10 mouse cellular contexts compared by ENCODE assay signal in the genomic region with DNA sequence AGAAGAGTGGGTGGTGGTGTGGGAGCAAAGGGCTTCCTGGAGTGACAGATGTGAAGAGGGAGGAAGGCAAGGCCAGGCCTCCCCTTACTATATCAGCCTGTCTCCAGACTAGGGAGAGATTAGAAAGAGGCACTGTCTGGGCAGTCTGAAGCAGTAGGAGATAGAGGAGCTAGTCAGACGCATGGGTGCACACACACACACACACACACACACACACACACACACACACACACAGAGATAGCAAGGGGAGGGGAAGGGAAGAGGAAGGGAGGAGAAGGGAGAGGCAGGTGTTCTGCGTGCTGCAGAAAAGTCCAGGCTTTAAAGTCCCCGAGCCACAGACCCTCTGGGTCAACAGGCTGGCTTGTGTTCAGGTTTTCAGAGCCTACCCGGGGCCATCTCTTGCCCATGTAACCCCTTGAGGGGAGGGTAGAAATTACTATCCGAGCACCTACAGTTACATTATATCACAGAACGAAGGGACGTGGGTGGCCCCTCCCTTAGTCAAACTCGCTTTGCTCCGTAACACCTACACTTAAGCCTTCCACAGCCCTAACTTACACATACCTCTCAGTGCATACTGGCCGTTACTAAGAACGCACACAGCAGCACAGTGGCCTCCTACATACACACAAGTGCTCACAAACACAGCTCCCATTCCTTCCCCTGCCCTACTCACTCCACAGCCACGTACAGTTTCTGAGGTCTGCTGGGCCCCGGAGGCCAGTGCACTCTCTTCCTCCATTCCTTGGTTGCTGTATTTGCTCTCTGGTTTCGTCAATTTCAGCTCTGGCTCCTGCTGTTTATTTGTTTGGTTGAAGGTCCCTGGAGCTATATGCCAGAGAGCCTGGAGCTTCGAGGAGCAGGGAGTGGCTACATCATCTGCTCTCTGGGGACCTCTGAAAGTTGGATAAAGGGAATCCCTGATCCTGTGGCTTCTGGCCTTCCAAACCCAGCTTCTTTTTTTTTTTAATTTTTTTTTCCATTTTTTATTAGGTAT. TPM values are rescaled to one million over a fixed set of nuclear protein-coding genes. Genes with fewer than 3 reads are reported as not detected.
A peak's percentile ranks its signal among the peaks of the same experiment; 100 is the strongest.
DNase-seq lines count a peak whose midpoint lies in the region; ATAC-seq and TF ChIP-seq lines count a peak whose summit lies in the region.
"Had no signal": no experiment of that assay in that cellular context is flagged by ENCODE, and none has a peak within 500 bp of the region (broad histone marks: within the 10 kb centered on the region; RNA-seq: fewer than 3 reads in every experiment).

No protein-coding gene starts in this region.

- no peak for TF ChIP-seq CTCF in lung, postnatal 0 days (IDR thresholded peaks at IDR 0.05)
- no peak for TF ChIP-seq CTCF in stomach, postnatal 0 days (IDR thresholded peaks at IDR 0.05; ENCODE audit: low read depth)

- peaks cover 52% of the 10 kb centered on the region for H3K4me1 ChIP-seq in embryonic facial prominence, embryonic 13.5 days
- peaks cover 45% of the 10 kb centered on the region for H3K4me1 ChIP-seq in embryonic facial prominence, embryonic 10.5 days
- peaks cover 18% of the 10 kb centered on the region; the same call in 1 of the 2 replicates for H3K4me1 ChIP-seq in lung, postnatal 0 days (ENCODE audit: insufficient read depth, low read depth, low read length)
- peaks cover 40% of the 10 kb centered on the region for H3K4me1 ChIP-seq in intestine, embryonic 16.5 days (ENCODE audit: control insufficient read depth, insufficient read depth, low read length)
- H3K4me1 ChIP-seq in stomach, postnatal 0 days (replicated peaks; ENCODE audit: control insufficient read depth, insufficient read depth): peaks cover 3% of the 10 kb centered on the region; the same call in 1 of the 2 replicates

- H3K4me2 ChIP-seq in embryonic facial prominence, embryonic 13.5 days: no peak overlapping the region
- peak overlapping the region; percentile 30 for H3K4me2 ChIP-seq in lung, postnatal 0 days (replicated peaks; ENCODE audit: low read depth, low read length)
- H3K4me2 ChIP-seq in intestine, embryonic 16.5 days (ENCODE audit: low read depth, low read length): peak overlapping the region; percentile 42
- no peak overlapping the region for H3K4me2 ChIP-seq in stomach, postnatal 0 days (replicated peaks; ENCODE audit: low read depth)

- no peaks in the 10 kb centered on the region for H3K27me3 ChIP-seq in embryonic facial prominence, embryonic 13.5 days
- H3K27me3 ChIP-seq in embryonic facial prominence, embryonic 10.5 days (replicated peaks; ENCODE audit: low read depth, poor library complexity, severe bottlenecking): no peaks in the 10 kb centered on the region
- H3K27me3 ChIP-seq in lung, postnatal 0 days (replicated peaks; ENCODE audit: insufficient read depth, low read length): no peaks in the 10 kb centered on the region
- no peaks in the 10 kb centered on the region for H3K27me3 ChIP-seq in intestine, embryonic 16.5 days (replicated peaks; ENCODE audit: control insufficient read depth, insufficient read depth, low read length)
- H3K27me3 ChIP-seq in stomach, postnatal 0 days (ENCODE audit: control insufficient read depth, insufficient read depth, low read length): no peaks in the 10 kb centered on the region

- H3K27ac ChIP-seq in embryonic facial prominence, embryonic 13.5 days: peak overlapping the region; percentile 39; the same call in 1 of the 2 replicates
- H3K27ac ChIP-seq in embryonic facial prominence, embryonic 10.5 days (replicated peaks): no peak overlapping the region
- H3K27ac ChIP-seq in lung, postnatal 0 days (ENCODE audit: low read length): 0 out of 2 replicates have a peak overlapping the region, but pooled peaks have one; percentile 43
- H3K27ac ChIP-seq in intestine, embryonic 16.5 days (ENCODE audit: low read length): peak overlapping the region; percentile 93
- peak overlapping the region; percentile 30; the same call in 1 of the 2 replicates for H3K27ac ChIP-seq in stomach, postnatal 0 days (replicated peaks)

- ATAC-seq in embryonic facial prominence, embryonic 13.5 days (ENCODE audit: insufficient number of reproducible peaks, insufficient read depth, low FRiP score, low TSS enrichment, low read depth): no peak
- ATAC-seq in lung, postnatal 0 days: peak; percentile 17; the same call in 1 of the 2 replicates
- ATAC-seq in intestine, embryonic 16.5 days: peak; percentile 94
- peak; percentile 56; the same call in 1 of the 2 replicates for ATAC-seq in stomach, postnatal 0 days (ENCODE audit: low FRiP score, low TSS enrichment)

- no peaks in the 10 kb centered on the region for H3K9me3 ChIP-seq in embryonic facial prominence, embryonic 13.5 days
- no peaks in the 10 kb centered on the region for H3K9me3 ChIP-seq in embryonic facial prominence, embryonic 10.5 days
- H3K9me3 ChIP-seq in lung, postnatal 0 days (ENCODE audit: low read length): no peaks in the 10 kb centered on the region
- H3K9me3 ChIP-seq in intestine, embryonic 16.5 days (ENCODE audit: control insufficient read depth, low read length): no peaks in the 10 kb centered on the region
- H3K9me3 ChIP-seq in stomach, postnatal 0 days (ENCODE audit: control insufficient read depth, low read length): no peaks in the 10 kb centered on the region

- H3K4me3 ChIP-seq in embryonic facial prominence, embryonic 13.5 days: no peak overlapping the region
- H3K4me3 ChIP-seq in embryonic facial prominence, embryonic 10.5 days: no peak overlapping the region
- no peak overlapping the region for H3K4me3 ChIP-seq in lung, postnatal 0 days (ENCODE audit: low read depth, low read length)
- 0 out of 2 replicates have a peak overlapping the region, but pooled peaks have one; percentile 13 for H3K4me3 ChIP-seq in intestine, embryonic 16.5 days (ENCODE audit: low read length)
- no peak overlapping the region for H3K4me3 ChIP-seq in stomach, postnatal 0 days (ENCODE audit: low read depth, low read length)
- H3K4me3 ChIP-seq: myocyte had no signal

- WGBS in embryonic facial prominence, embryonic 13.5 days: 53% methylated on average over 15 of the region's 15 CpGs
- 64% methylated on average over 15 of the region's 15 CpGs for WGBS in embryonic facial prominence, embryonic 10.5 days
- 41% methylated on average over 15 of the region's 15 CpGs for WGBS in lung, postnatal 0 days
- WGBS in intestine, embryonic 16.5 days: 44% methylated on average over 15 of the region's 15 CpGs
- WGBS in stomach, postnatal 0 days: 42% methylated on average over 15 of the region's 15 CpGs

- no peak overlapping the region for H3K9ac ChIP-seq in embryonic facial prominence, embryonic 13.5 days
- H3K9ac ChIP-seq in lung, postnatal 0 days (replicated peaks; ENCODE audit: low read depth): no peak overlapping the region; the same call in 1 of the 2 replicates
- H3K9ac ChIP-seq in intestine, embryonic 16.5 days (ENCODE audit: low read depth, low read length): peak overlapping the region; percentile 58
- no peak overlapping the region for H3K9ac ChIP-seq in stomach, postnatal 0 days (ENCODE audit: low read length)

- H3K36me3 ChIP-seq in embryonic facial prominence, embryonic 13.5 days: no peaks in the 10 kb centered on the region
- H3K36me3 ChIP-seq in embryonic facial prominence, embryonic 10.5 days (replicated peaks): peaks cover 8% of the 10 kb centered on the region
- no peaks in the 10 kb centered on the region for H3K36me3 ChIP-seq in lung, postnatal 0 days (ENCODE audit: insufficient read depth, low read length)
- H3K36me3 ChIP-seq in intestine, embryonic 16.5 days (ENCODE audit: control insufficient read depth, insufficient read depth, low read length): no peaks in the 10 kb centered on the region
- H3K36me3 ChIP-seq in stomach, postnatal 0 days (ENCODE audit: control insufficient read depth, insufficient read depth, low read length): no peaks in the 10 kb centered on the region

- no peak for DNase-seq in embryonic facial prominence, embryonic 10.5 days (ENCODE audit: low spot score)
- DNase-seq in lung, postnatal 0 days (ENCODE audit: low spot score): no peak
- DNase-seq in lung, postnatal 14 days: no peak
- peak; percentile 62 for DNase-seq in stomach, postnatal 0 days (ENCODE audit: low spot score)
- no peak for DNase-seq in embryo, embryonic 10 days (ENCODE audit: low spot score)
- DNase-seq in left cerebral cortex, adult 8-10 months (ENCODE audit: low spot score in 2 of 2): no peak
- DNase-seq: layer of hippocampus, postnatal 36 days had no signal

- TF ChIP-seq EP300 in lung, postnatal 0 days (IDR thresholded peaks at IDR 0.05): no peak
- no peak for TF ChIP-seq EP300 in stomach, postnatal 0 days (optimal IDR thresholded peaks at IDR 0.05)

RNA-seq across cellular contexts. Expression of a gene that starts 12.9 kb away (rescaled TPM):
- polyA plus RNA-seq in embryonic facial prominence, embryonic 13.5 days (2015; fragmentation: Nextera tagmentation; extraction: Ambion mirVana): 42.0 and 48.2 TPM in 2 replicates
- 18.2 and 18.7 TPM in 2 replicates for polyA plus RNA-seq in embryonic facial prominence, embryonic 10.5 days (2016; fragmentation: Nextera tagmentation; extraction: Ambion mirVana)
- polyA plus RNA-seq in lung, postnatal 0 days (2015; fragmentation: Nextera tagmentation; extraction: Ambion mirVana): 50.0 and 55.7 TPM in 2 replicates
- polyA plus RNA-seq in intestine, embryonic 16.5 days (2015; fragmentation: Nextera tagmentation; extraction: Ambion mirVana): 250 and 291 TPM in 2 replicates
- polyA plus RNA-seq in stomach, postnatal 0 days (2015; fragmentation: Nextera tagmentation; extraction: Ambion mirVana): 14.6 and 14.7 TPM in 2 replicates
- total RNA-seq in left cerebral cortex, adult 8-10 months (2022): 10 to 100 TPM; 26.5 to 30.4 (median 28.9) TPM

Comparison
In these comparisons a context has a peak if more than half of its experiments do, and no peak if none do; other contexts are left out.
1. H3K4me2 ChIP-seq: peak in lung, postnatal 0 days (single experiment) and intestine, embryonic 16.5 days (single experiment); none in embryonic facial prominence, embryonic 13.5 days (single experiment) and stomach, postnatal 0 days (single experiment).